Mouse (Mus musculus) WW6 (cell line): ENCODE measurements around the gene Gm10100.
"Not testable (repeated sequence)": the region's sequence is repeated elsewhere in the genome, so short reads cannot be mapped to it uniquely, and the experiment has no call there.

ENCODE experiments used
- DNase-seq: peaks from one replicate; pipeline ENCODE4 v3.0.0-alpha.2; 2013; ENCODE audit warnings: low read depth, low spot score

The Gm10100 gene

DNA sequence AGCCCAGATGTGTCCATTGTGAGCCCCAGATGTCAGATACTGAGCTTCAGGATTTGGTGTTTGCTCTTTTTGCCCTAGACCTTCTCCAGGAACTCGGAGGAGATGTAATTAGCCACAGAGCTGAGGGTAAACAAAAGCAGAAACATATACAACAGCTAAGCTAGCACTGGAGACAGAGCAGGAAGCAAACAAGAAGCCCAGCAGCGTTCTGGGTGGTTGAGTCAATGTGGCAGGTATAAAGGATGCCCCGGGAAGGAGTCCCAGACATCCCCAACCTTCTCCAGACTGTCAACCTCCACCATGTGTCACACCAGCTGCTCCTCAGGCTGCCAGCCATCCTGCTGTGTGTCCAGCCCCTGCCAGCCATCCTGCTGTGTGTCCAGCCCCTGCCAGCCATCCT lies at the start of gene Gm10100:
Gene Gm10100 (plus strand): TSS at position 301 of the 400 bp plus-strand sequence.
- no peak for DNase-seq

GRCm38 (mm10) chr10:77677562-77677961 lies 48.7 kb upstream of the Gm10100 start:
- DNase-seq: no peak

DNA sequence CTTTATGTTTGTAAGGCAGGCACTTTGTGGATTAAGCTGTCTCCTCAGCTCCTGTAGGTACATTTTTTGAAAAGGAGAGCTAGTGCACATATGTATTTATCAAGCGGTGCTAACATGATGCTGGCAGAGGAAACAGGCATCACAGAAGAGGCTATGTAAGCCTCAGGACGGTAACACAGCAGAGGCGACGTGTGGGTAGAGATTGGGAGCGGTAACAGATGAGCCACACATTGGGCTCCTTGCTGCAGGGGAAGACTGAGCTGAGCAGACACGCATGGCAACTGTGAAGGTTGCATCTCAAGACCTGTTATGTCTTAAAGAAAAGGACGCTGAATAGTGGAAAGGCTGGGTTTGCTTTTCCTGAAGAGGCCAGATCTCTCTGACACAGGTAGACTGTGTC lies 43.3 kb upstream of the Gm10100 start:
- no peak for DNase-seq

GRCm38 (mm10) chr10:77684181-77684580 lies 42.1 kb upstream of the Gm10100 start:
- DNase-seq: no peak

DNA sequence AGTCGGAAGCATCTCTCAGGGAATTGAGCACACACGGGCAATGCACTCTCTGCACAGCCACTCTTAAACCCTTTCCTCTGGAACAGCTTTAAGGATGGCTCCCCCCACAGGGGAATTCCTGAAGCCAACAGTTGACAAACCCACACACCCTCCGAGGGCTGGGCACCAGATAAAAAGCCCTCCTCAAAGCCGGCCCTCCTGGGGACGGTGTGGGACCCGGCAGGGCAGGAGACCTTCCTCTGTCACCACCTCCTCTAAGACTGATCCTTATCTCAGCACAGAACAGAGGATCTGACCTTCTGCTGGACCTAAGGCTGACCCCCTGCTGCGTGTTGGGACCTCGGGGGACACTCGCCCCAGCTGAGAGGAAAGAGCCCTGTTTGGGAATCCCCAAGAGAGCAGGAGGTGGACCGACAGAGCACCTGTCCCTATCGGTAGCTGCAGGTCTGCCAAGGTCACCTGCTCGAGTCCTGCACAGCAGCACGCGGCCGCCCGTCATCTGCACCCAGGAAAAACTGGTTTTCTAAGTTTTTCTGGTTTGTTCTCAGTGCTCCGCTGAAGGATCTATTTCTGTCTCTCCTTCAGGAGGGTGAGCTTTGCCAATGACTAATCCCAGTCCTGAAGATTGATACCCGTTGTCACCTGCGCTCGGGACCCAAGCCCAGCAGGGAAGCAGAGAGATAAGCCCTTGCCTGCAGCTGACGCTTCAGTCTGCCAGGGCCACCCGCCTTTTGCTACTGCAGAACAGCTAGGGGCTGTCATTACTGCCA lies 40.2 kb upstream of the Gm10100 start, which contains the start of gene Tspear:
Gene Tspear (plus strand): TSS at position 675 of the 770 bp plus-strand sequence.
- no peak for DNase-seq

- DNase-seq: no peak
These were observed 39.3 kb upstream of the Gm10100 start for GRCm38 (mm10) chr10:77687021-77687420.

DNA sequence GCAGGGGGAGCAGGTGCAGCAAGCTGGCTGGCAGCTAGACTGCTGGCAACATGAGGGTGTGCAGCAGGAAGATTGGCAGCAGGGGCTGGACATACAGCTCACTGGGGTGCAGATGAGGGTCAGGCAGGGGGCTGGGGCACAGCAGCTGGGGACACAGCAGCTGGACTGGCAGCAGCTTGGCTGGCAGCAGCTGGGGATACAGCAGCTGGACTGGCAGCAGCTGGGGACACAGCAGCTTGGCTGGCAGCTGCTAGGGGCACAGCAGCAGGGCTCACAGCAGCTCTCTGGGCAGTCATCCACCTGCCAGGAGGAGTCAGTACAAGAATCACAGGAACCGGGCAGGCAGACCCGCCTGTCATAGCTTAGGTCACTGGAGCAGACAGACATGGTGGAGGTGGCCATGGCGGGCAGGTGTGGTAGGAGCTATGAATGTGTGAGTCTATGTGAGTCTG lies 35.9 kb upstream of the Gm10100 start, which contains the start of gene Gm19402:
Gene Gm19402 (minus strand): TSS at position 402 of the 452 bp plus-strand sequence.
- DNase-seq: not testable (repeated sequence)

- DNase-seq: no peak
These were observed 29.2 kb upstream of the Gm10100 start, which contains the start of gene Gm9508 for GRCm38 (mm10) chr10:77697133-77697532. Gene Gm9508 (minus strand): TSS chr10:77697233.

- no peak for DNase-seq
These were observed 20.0 kb upstream of the Gm10100 start, which contains the start of gene Gm10272 for GRCm38 (mm10) chr10:77706326-77706725. Gene Gm10272 (plus strand): TSS chr10:77706626.

DNA sequence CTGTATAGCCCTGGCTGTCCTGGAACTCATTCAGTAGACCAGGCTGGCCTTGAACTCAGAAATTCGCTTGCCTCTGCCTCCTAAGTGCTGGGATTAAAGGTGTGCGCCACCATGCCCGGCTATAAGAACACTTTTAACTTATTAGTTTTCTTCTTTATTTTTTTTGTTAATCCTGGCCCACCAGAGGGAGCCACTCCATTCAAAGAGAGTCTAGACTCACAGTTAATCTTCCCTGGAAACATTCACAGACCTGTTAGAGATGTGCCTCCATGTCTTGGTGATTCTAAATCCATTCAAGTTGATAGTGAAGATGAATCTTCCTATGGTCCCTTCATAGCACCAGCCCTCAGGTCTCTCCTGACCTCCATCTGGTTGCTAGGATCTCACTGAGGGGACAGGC lies 16.5 kb upstream of the Gm10100 start:
- DNase-seq: no peak

DNA sequence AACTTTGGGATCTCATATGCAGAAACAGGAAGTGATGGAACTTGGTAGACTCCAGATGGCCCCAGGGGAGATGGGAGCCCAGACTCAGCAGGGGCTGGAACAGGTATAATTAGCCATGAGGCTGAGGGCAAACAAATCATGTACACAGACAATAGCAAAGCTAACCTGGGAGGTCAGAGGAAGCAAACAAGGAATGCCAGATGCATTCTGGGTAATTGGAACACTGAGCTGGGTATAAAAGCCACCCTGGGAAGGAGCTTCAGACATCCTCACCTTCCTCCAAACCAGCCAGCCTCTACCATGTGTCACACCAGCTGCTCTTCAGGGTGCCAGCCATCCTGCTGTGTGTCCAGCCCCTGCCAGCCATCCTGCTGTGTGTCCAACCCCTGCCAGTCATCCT lies 15.1 kb upstream of the Gm10100 start, which contains the start of gene Gm10024:
Gene Gm10024 (plus strand): TSS at position 301 of the 400 bp plus-strand sequence.
- not testable (repeated sequence) for DNase-seq

DNA sequence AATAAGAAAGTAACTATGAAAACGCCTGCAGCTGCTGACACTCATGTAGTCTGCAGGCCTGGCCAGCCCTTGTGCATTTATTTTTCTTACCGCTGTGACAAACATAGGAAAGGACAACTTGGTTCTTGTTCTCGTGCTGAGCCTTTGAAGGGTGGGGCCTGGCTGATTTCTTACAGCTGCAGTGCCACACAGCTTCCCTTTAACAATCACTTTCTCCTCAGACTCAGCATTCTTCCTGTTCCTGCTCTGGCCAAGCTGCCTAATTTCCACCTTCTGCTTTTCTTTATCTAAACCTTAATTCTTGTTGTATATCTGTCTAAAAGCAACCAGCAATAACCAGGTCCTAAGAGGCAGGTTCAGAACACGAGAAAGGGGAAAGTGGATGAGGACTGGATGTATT lies 12.6 kb upstream of the Gm10100 start:
- no peak for DNase-seq

GRCm38 (mm10) chr10:77715507-77715906 lies 10.8 kb upstream of the Gm10100 start, which contains the start of gene Gm10142:
Gene Gm10142 (plus strand): TSS chr10:77715807.
- DNase-seq: no peak

GRCm38 (mm10) chr10:77720299-77720698 lies 6.0 kb upstream of the Gm10100 start, which contains the start of gene Krtap12-1:
Gene Krtap12-1 (plus strand): TSS chr10:77720599.
- DNase-seq: not testable (repeated sequence)

DNA sequence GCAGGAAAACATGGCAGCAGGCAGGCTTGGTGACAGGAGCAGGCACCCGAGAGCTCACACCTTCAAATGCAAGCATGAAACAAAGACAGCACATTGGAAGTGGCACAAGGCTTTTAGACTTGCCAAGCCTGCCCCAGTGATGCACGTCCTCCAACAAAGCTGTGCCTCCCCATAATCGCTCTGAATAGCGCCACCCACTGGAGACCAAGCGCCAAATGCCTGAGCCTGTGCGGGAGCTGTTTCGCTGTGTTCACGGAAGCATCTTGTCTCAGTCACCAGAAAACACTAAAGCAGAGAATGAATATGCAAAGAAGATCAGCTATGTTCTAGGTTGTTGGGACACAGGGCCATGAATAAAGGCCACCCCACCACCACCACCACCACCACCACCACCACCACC lies 1.4 kb upstream of the Gm10100 start:
- peak; percentile 18 for DNase-seq

- DNase-seq: no peak
These were observed 2.0 kb downstream of the Gm10100 start for GRCm38 (mm10) chr10:77728280-77728679.

DNA sequence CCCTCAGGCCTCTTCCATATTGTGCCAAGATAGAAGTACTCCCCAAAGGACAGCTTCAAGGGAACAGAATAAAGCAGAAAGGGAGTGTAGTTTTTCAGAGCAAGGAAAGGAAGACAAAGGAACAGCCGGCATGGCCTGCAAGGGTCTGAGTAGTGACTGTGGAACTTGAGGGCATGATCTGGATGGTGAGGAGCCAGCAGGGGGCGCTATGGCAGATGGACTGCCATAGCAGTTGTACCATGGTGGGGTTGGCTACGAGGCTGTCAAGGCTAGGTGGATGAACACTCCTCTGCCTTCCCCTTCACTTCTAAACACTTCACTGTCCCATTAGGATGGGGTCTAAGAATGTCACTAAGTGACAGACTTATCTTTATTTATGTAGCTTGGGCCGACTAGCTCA lies 3.0 kb downstream of the Gm10100 start:
- peak; percentile 14 for DNase-seq

GRCm38 (mm10) chr10:77735928-77736327 lies 9.6 kb downstream of the Gm10100 start:
- DNase-seq: no peak

DNA sequence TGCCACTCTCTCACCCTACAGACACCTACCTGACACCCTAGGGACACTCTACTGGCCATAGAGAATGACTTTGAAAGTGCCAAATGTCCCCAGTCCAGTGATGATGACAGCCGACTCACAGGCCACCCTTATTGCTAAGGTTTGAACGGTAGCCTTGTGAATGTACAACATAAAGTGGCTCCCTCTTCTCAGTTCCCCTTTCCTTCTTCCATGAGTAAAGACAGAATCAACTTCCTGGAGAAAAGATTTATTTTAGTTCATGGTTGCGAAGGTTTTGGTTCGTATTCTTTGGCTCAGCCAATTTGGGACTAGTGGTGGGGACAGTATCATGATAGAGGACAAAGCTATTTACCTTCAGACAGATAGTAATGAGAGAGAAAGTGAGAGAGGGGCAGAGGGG lies 12.6 kb downstream of the Gm10100 start:
- DNase-seq: no peak

- DNase-seq: not testable (repeated sequence)
These were observed 15.8 kb downstream of the Gm10100 start, which contains the start of gene Gm18596 for GRCm38 (mm10) chr10:77741924-77742688. Gene Gm18596 (minus strand): TSS chr10:77742638.

- DNase-seq: not testable (repeated sequence)
These were observed 24.4 kb downstream of the Gm10100 start for GRCm38 (mm10) chr10:77750686-77751085.

- DNase-seq: not testable (repeated sequence)
These were observed 25.0 kb downstream of the Gm10100 start, which contains the start of gene Gm9736 for GRCm38 (mm10) chr10:77751254-77751653. Gene Gm9736 (minus strand): TSS chr10:77751354.
